Mouse (Mus musculus) ovary, postnatal 10 days (tissue): ENCODE data around the gene Fam71a.

ENCODE experiments used
- DNase-seq: peaks from one replicate; pipeline ENCODE4 v3.0.0; 2022; ENCODE audit warnings: low spot score

Gene Fam71a

DNA sequence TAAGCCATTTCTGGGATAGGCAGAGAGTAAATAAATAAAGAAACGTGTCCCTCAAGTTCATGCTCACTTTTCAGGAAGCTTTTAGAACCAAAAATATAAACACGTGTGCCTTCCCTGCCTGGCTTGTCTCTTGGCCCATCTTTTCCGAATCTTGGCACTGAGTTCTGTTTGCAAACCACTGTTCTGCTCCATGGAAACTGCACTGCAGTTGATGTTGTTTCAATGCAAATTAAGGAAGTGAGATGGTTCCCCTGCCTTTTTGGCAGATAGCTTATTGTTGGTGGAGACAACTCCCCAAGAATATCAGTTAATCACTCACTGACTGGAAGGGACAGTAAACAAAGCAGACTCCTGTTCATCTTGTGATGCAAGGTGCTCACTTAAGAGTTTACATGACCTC is 41.9 kb downstream of the Fam71a start:
- no peak for DNase-seq

GRCm38 (mm10) chr1:191115514-191116238 is 48.9 kb downstream of the Fam71a start:
- no peak for DNase-seq

- DNase-seq = no peak
Measured at GRCm38 (mm10) chr1:191114868-191115267, 49.7 kb downstream of the Fam71a start.
